Mouse (Mus musculus): ENCODE measurements around the gene Mfsd9.

Gene Mfsd9

GRCm38 (mm10) chr1:40790324-40791141 is at the start of gene Mfsd9:
Gene Mfsd9 (minus strand): TSS chr1:40790687.
- peak; percentile 96 for DNase-seq (ENCODE audit: low read depth)

- DNase-seq (ENCODE audit: low read depth), result no peak
These were observed 45.0 kb upstream of the Mfsd9 start for GRCm38 (mm10) chr1:40835468-40835867.

GRCm38 (mm10) chr1:40830712-40831507 is 40.4 kb upstream of the Mfsd9 start:
- no peak for DNase-seq (ENCODE audit: low read depth)

GRCm38 (mm10) chr1:40829213-40829914 is 38.9 kb upstream of the Mfsd9 start:
- DNase-seq (ENCODE audit: low read depth), result no peak

DNA sequence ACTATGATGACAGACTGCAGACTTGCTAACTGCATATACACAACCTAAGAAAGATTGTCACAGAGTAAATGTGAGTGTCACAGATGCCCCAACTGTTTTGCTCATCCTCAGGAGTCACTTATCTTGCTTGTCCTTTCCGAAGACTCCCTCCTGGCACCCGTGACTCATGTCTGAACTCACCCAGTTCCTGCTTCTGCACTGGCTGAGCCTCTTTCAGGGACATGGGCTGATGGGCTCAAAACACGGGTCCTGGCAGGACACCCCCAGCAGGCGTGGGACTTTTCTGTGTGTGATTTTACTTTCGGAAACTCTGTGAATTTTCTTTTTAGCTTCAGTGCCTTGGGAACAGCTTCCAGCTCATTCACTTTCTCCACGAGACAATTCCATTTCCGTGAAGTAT is 35.3 kb upstream of the Mfsd9 start:
- DNase-seq (ENCODE audit: low read depth), result no peak

- no peak for DNase-seq (ENCODE audit: low read depth)
These were observed 34.4 kb upstream of the Mfsd9 start for GRCm38 (mm10) chr1:40824936-40825335.

DNA sequence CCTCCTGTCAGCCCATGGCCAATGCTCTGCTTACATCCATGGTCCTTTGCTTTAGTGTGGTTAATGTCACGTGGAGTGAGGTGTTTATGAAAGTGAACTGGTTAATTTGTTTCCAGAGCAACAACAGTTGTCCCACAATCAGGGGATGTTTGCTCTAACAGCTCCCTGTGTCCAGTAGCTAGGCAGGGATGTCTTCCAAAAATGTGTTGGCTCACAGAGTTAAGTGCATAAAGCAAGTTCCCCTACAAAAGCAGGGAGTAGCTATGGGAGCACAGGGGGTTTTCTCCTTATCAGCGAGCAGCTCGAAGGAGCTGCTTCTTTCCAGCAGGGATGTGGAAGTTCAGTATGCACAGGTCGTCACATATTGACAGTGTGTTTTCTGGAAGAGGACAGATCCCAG is 34.0 kb upstream of the Mfsd9 start:
- DNase-seq (ENCODE audit: low read depth), result no peak

DNA sequence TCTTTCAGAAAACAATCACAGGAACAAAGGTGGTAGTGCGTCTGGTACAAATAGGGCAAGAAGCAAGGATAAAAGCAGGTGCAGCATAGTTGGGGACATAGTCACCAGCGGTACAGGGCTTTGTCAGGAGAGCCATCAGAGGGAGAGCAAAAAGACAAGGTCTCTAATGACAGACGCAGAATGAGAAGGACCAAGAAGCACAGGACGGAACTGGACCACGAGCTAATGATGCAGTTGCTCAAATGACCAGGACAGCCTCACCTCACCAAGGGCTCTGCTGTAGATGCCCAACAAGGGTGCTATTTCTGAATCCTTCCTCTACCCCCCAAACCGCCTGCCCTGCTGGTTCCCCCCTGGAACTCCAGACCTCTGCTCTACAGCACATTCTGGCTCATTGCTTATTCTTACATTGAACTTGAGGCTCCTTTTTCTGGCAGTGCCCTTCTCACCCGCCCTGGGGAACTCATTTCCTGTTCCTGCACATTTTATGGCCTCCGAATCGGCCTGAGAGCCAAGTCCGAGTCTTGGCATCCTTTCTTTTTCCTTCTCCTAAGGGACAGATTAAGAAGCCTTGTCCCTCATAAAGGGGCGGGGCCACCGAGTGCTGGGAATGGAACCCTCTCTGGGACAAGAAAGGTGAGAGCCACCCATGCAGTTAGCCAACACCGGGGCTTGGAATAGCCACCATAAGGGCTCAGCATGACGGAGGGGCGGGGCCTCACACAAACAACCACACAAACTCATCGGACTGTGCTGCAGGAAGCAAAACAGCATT is 24.8 kb upstream of the Mfsd9 start:
- no peak for DNase-seq (ENCODE audit: low read depth)

DNA sequence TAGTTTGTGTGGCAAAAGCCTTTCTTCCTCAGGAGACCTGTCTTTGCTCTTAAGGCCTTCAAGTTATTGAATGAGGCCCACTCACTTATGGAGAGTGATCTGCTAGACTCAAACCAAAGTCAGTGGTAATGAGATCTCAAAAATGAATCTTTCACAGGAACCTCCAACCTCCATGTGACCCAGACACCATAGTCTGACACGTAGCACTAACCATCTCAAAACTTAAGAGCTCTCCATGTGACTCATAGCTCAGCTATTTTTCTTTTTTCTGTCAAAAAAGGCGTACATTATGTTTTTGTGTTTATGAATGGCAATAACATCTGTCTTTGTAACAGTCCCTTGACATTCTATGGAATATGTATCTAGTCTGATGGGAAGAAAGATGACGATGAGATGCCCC is 18.2 kb upstream of the Mfsd9 start:
- no peak for DNase-seq (ENCODE audit: low read depth)

DNA sequence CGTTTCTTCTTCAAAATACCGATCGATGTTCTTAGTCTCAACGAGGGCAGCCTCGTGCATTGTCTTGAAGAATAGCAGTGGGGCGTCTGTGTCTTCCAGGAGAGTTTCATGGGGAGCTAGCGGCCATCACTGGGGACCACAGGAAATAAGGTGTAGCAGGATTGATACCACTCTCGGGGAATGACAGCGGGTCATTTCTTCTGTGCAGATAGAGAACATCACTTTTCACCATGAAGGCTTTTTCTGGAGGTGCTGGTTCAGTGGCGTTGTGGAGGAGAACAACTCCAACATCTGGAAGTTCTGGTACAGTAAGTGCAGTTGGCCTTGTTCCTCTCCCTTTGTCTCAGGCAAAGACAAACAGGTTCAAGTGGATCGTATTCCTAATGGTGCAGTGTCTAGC is 15.4 kb upstream of the Mfsd9 start:
- no peak for DNase-seq (ENCODE audit: low read depth)

GRCm38 (mm10) chr1:40805351-40805750 is 14.9 kb upstream of the Mfsd9 start, which contains the start of gene Tmem182:
Gene Tmem182 (plus strand): TSS chr1:40805601.
- DNase-seq (ENCODE audit: low read depth), result no peak

DNA sequence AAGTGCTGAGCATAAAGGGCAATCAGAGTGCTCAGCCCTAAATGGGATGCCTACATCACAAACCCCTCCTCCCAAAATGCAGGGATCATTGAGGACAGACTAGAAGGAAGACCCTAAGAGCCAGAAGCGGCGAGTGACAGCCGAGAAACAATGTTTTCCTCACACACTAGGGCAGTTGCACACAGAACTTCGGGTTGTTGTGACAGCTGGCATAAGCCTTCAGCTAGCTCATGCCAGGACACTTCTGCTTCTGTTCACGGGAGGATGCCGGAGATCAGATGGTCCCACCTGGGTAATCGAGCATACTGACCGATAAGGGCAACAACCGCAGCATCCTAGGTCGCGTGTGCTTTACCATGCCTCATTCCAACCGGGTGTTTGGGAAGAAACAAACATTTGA is 13.6 kb upstream of the Mfsd9 start:
- no peak for DNase-seq (ENCODE audit: low read depth)

DNA sequence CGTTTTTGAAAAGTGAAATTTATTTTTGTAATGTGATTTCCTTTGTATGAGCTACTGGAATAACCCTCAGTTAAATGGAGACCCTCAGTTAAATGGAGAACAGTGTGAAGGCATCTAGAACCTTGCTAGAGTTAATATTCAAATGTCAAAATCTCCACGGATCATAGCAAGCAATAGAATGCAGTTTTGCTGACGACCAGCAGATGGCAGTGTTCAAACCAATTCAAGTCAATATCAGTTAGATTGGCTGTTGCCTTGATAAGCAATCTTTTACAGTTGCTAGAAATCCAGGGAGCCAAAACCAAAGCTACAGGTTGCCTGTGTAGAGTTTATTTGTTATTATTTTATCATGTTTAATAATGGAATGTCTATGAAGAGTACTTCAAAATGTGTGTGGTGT is 12.3 kb upstream of the Mfsd9 start:
- DNase-seq (ENCODE audit: low read depth), result peak; percentile 75

DNA sequence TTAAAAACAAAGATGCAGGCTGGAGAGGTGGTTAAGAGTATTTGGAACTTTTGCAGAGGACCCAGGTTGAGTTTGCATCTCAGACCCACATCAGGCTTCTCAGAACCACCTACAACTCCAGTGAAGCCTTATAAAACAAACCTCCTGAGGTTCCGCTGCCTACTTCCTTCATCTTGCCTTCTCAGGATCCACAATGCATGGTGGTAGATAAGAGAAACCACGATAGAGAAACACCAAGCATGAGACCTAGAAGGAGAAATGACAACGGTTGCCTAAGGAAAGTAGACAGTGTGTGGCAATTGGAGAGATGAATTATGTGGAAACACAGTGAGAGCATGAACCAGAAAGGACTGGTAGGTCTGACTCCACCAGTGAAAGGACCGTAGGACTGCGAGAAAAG is 10.4 kb upstream of the Mfsd9 start:
- no peak for DNase-seq (ENCODE audit: low read depth)

GRCm38 (mm10) chr1:40799121-40799520 is 8.6 kb upstream of the Mfsd9 start:
- DNase-seq (ENCODE audit: low read depth), result no peak

DNA sequence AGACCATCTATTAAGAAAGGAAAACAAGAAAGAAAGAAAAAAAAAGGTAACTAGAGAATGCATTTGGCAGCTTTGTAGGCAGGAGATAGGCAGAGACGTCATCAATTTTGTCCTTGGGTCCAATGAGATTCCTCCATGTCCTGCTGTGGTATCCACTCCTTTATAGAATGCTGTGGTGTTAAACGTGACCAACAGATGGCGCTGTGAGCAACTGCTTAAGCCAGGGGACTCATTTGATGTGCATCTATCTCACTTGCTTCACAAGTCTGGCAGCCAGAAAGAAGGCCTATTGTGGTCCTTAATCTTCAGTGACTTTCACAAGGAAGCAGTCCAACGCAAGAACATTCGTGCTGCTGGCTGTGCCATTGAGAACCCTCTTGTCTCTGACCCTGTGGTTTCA is 6.9 kb upstream of the Mfsd9 start:
- DNase-seq (ENCODE audit: low read depth), result peak; percentile 81

DNA sequence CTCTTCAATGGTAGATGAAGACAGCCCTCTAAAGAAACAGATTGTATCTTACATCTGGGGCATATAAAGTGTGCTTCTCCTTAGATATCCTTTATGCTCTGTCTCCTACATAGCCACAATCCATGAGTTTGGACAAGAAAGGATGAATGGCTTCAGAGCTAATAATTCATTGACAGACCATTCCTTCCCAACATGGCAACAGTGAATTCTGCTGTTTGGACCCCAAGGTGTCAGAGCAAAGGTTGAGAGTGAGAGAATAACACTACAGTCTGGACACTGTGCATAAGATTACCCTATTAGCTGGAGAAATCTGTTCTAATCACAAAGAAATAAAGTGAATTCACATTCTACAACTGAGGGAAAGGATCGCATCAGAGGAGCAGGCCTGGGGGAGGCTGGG is 5.0 kb upstream of the Mfsd9 start:
- DNase-seq (ENCODE audit: low read depth), result no peak

DNA sequence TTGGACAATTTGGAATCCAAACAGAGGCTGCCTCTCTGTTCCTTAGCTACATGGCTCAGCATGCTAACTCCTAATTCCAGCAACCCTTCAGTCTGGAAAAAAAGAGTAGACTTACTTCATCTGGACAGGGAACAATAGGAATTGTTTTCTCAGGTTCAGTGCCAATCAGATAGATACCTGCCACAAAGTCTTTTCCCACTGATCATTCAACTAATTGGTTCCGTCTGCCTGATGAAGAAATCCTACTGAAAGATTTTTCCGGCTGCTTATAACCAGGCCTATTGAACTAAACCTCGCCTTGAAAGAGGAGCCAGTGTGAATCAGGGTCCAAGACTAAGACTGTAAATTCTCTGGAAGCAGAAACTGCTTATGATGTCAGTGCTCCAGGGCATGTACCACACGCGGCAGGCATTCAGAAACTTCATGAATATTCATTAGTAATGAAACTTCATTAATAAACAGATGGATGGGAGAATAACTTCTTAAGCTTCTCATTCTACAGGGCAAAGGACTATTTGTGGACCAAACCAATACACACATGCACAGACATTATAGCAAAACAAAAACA is 737 bp downstream of the Mfsd9 start:
- DNase-seq (ENCODE audit: low read depth), result no peak

- DNase-seq (ENCODE audit: low read depth), result no peak
These were observed 1.5 kb downstream of the Mfsd9 start for GRCm38 (mm10) chr1:40788956-40789355.

- DNase-seq (ENCODE audit: low read depth), result no peak
These were observed 4.5 kb downstream of the Mfsd9 start for GRCm38 (mm10) chr1:40785876-40786445.

GRCm38 (mm10) chr1:40784306-40784705 is 6.2 kb downstream of the Mfsd9 start:
- no peak for DNase-seq (ENCODE audit: low read depth)

All from naive thymus-derived CD4-positive, alpha-beta T cell, adult 2 months (primary cell).